Comparison of ENCODE assay signal across 21 mouse cellular contexts in genomic region chr12:112757896-112758295, GRCm38 (mm10). TPM values are rescaled to one million over a fixed set of nuclear protein-coding genes. Genes with fewer than 3 reads are reported as not detected.
"Had no signal": no experiment of that assay in that cellular context is flagged by ENCODE, and none has a peak within 500 bp of the region (broad histone marks: within the 10 kb centered on the region; RNA-seq: fewer than 3 reads in every experiment).

No protein-coding gene starts in this region.

- DNase-seq: gastrocnemius, adult 2 months; gastrocnemius, postnatal 10 days; gastrocnemius, postnatal 25 days; heart, adult 2 months; heart, postnatal 4 days; kidney, adult 18-20 months; kidney, adult 8-10 months; kidney, postnatal 25 days; kidney, postnatal 4 days; liver had no signal

- H3K36me3 ChIP-seq: heart, embryonic 13.5 days; heart, embryonic 15.5 days; hindbrain, embryonic 10.5 days; hindbrain, embryonic 12.5 days; intestine, embryonic 15.5 days; limb, embryonic 10.5 days; limb, embryonic 12.5 days had no signal

- H3K27ac ChIP-seq: gastrocnemius, adult 2 months; heart, adult 2 months; heart, embryonic 13.5 days; heart, embryonic 15.5 days; hindbrain, embryonic 10.5 days; hindbrain, embryonic 12.5 days; hindbrain, embryonic 14.5 days; intestine, embryonic 15.5 days; layer of hippocampus, adult 2 months; limb, embryonic 10.5 days; limb, embryonic 12.5 days had no signal

- H3K27me3 ChIP-seq: heart, embryonic 15.5 days; hindbrain, embryonic 12.5 days; intestine, embryonic 15.5 days; limb, embryonic 12.5 days had no signal

- H3K4me1 ChIP-seq: heart, embryonic 13.5 days; heart, embryonic 15.5 days; hindbrain, embryonic 12.5 days; intestine, embryonic 15.5 days had no signal

- H3K4me3 ChIP-seq: gastrocnemius, adult 2 months; heart, adult 2 months; heart, embryonic 13.5 days; heart, embryonic 15.5 days; hindbrain, embryonic 10.5 days; hindbrain, embryonic 12.5 days; intestine, embryonic 15.5 days; layer of hippocampus, adult 2 months; limb, embryonic 10.5 days; limb, embryonic 12.5 days had no signal

- H3K9me3 ChIP-seq: heart, embryonic 13.5 days; heart, embryonic 15.5 days; hindbrain, embryonic 10.5 days; hindbrain, embryonic 12.5 days; intestine, embryonic 15.5 days; limb, embryonic 10.5 days; limb, embryonic 12.5 days had no signal

RNA-seq across cellular contexts. Expression of gene Ahnak2, which starts 44.6 kb away (rescaled TPM):
- total RNA-seq: granulocyte monocyte progenitor cell, adult 5-6 weeks had no signal
- polyA plus RNA-seq: inflammation-experienced regulatory T-cells, adult 6 months had no signal
